Mouse (Mus musculus): ENCODE measurements at regions not wholly inside any gene's neighbourhood (a gene's known extent, or its start where the extent isn't known, plus 50 kb on each side); places are given as distances from the start of the nearest gene placed in this dataset.

- TF ChIP-seq CTCF (IDR thresholded peaks at IDR 0.05; ENCODE audit: low read depth), result no peak
- no peak for TF ChIP-seq EP300 (IDR thresholded peaks at IDR 0.05; ENCODE audit: low read depth)
These were observed 63.2 kb upstream of the Cep85l start for GRCm38 (mm10) chr10:53442912-53443311.
